Mouse (Mus musculus) lung, embryonic 14.5 days (tissue): ENCODE results near the gene Slc6a9. TPM values are rescaled to one million over a fixed set of nuclear protein-coding genes. Genes with fewer than 3 reads are reported as not detected.
A peak's percentile ranks its signal among the peaks of the same experiment; 100 is the strongest.

Experiments used
- ATAC-seq: fragments of 200-750 bp; cut with Nextera tagmentation; 2 replicates; pipeline ENCODE4 v1.8.0; 2017; ENCODE audit warnings: mild to moderate bottlenecking, moderate TSS enrichment, moderate library complexity; ENCODE audit not compliant: insufficient read depth
- DNase-seq: peaks from one replicate; pipeline ENCODE4 v3.0.0-alpha.2; 2015
- H3K27ac ChIP-seq: fragments of 300-500 bp; sonication (generic); 2 replicates; pipeline ENCODE4 v1.5.1; 2014; ENCODE audit warnings: low read depth, mild to moderate bottlenecking, moderate library complexity
- H3K27me3 ChIP-seq: fragments of 300-500 bp; sonication (generic); 2 replicates; pipeline ENCODE4 v1.6.1; 2014; ENCODE audit warnings: low read length, control low read depth; ENCODE audit not compliant: insufficient read depth
- H3K36me3 ChIP-seq: fragments of 300-500 bp; sonication (generic); 2 replicates; pipeline ENCODE4 v1.6.1; 2014; ENCODE audit warnings: control low read depth; ENCODE audit not compliant: insufficient read depth
- H3K4me1 ChIP-seq: fragments of 300-500 bp; sonication (generic); 2 replicates; pipeline ENCODE4 v1.6.1; 2014; ENCODE audit warnings: antibody characterized with exemption, control low read depth; ENCODE audit not compliant: insufficient read depth
- H3K4me2 ChIP-seq: fragments of 300-500 bp; sonication (generic); 2 replicates; pipeline ENCODE4 v1.6.1; 2014; ENCODE audit warnings: mild to moderate bottlenecking
- H3K4me3 ChIP-seq: fragments of 300-500 bp; sonication (generic); 2 replicates; pipeline ENCODE4 v1.5.1; 2014; ENCODE audit warnings: low read depth, low read length
- H3K9ac ChIP-seq: fragments of 300-500 bp; sonication (generic); 2 replicates; pipeline ENCODE4 v1.6.1; 2014
- H3K9me3 ChIP-seq: fragments of 300-500 bp; sonication (generic); 2 replicates; pipeline ENCODE4 v1.6.1; 2016; ENCODE audit warnings: low read depth, low read length, control low read depth
- CTCF ChIP-seq: IDR thresholded peaks from 2 replicates; pipeline ENCODE4 v1.5.1; 2016; ENCODE audit warnings: antibody characterized with exemption, low read depth
- WGBS: fragments of 180-500 bp; shearing (Covaris S2); extraction: QIAGEN DNeasy Blood & Tissue Kit; methylation state at CpG from one replicate; pipeline ENCODE4 v1.1.7; 2014; 5-methylcytosine and 5-hydroxymethylcytosine counted together
- polyA plus RNA-seq: library from polyadenylated mRNA; unstranded; fragments of >200 nt; fragmentation: Nextera tagmentation; extraction: Ambion mirVana; gene quantifications from 2 replicates; pipeline ENCODE4 v1.2.1, GENCODE M21; 2014

Slc6a9 gene
- polyA plus RNA-seq, 1 experiment from 2014 or later = 9.7 TPM

- H3K4me2 ChIP-seq = no peak overlapping the region
- H3K27me3 ChIP-seq = no peaks in the 10 kb centered on the region
- no peak for DNase-seq
- peaks cover 8% of the 10 kb centered on the region for H3K4me1 ChIP-seq
- no peak overlapping the region for H3K4me3 ChIP-seq
- no peak for TF ChIP-seq CTCF
- 90% methylated on average over 10 of the region's 10 CpGs for WGBS
- H3K27ac ChIP-seq = no peak overlapping the region
- peaks cover 35% of the 10 kb centered on the region for H3K36me3 ChIP-seq
- H3K9me3 ChIP-seq = no peaks in the 10 kb centered on the region
- H3K9ac ChIP-seq = no peak overlapping the region
- no peak for ATAC-seq
Observed at GRCm38 (mm10) chr4:117885093-117885492, 50.8 kb downstream of the Slc6a9 start.

- H3K4me3 ChIP-seq = peak overlapping the region; percentile 95
- ATAC-seq (no peak), DNase-seq (no peak)
- peak overlapping the region; percentile 97 for H3K4me2 ChIP-seq
- TF ChIP-seq CTCF = no peak
- peaks cover 8% of the 10 kb centered on the region for H3K4me1 ChIP-seq
- no peak overlapping the region; the same call in 1 of the 2 replicates for H3K9ac ChIP-seq
- H3K9me3 ChIP-seq = no peaks in the 10 kb centered on the region
- peaks cover 28% of the 10 kb centered on the region for H3K36me3 ChIP-seq
- WGBS = 78% methylated on average over 9 of the region's 9 CpGs
- no peaks in the 10 kb centered on the region for H3K27me3 ChIP-seq
- H3K27ac ChIP-seq = no peak overlapping the region
Observed at GRCm38 (mm10) chr4:117885994-117886393, 51.7 kb downstream of the Slc6a9 start.

- Histone ChIP-seq H3K4me2 (peak overlapping the region; percentile 97), H3K4me1 (peaks cover 8% of the 10 kb centered on the region), H3K27me3 (no peaks in the 10 kb centered on the region), H3K27ac (0 out of 2 replicates have a peak overlapping the region, but pooled peaks have one; percentile 30), H3K9me3 (no peaks in the 10 kb centered on the region), H3K4me3 (peak overlapping the region; percentile 95), H3K36me3 (peaks cover 26% of the 10 kb centered on the region), H3K9ac (peak overlapping the region; percentile 77)
- no peak for TF ChIP-seq CTCF
- DNase-seq (no peak), ATAC-seq (no peak)
- WGBS = 2% methylated on average over 24 of the region's 24 CpGs
Observed at GRCm38 (mm10) chr4:117886644-117887043, 52.3 kb downstream of the Slc6a9 start.

GRCm38 (mm10) chr4:117887133-117887532, 52.8 kb downstream of the Slc6a9 start, which contains the start of gene Atp6v0b:
TSS of gene Atp6v0b (minus strand) at chr4:117887333.
- WGBS = under 1% methylated on average over 37 of the region's 37 CpGs

GRCm38 (mm10) chr4:117887920-117888319, 53.6 kb downstream of the Slc6a9 start:
- no peak for ATAC-seq
- H3K4me3 ChIP-seq = peak overlapping the region; percentile 95; the same call in 1 of the 2 replicates

More at GRCm38 (mm10) chr4:117887133-117887532, 52.8 kb downstream of the Slc6a9 start, which contains the start of gene Atp6v0b:
- H3K27me3 ChIP-seq = no peaks in the 10 kb centered on the region
- 0 out of 2 replicates have a peak within 1 kb of the TSS, but pooled peaks have one; percentile 30 for H3K27ac ChIP-seq
- H3K4me2 ChIP-seq = peak within 1 kb of the TSS; percentile 97
- DNase-seq (peak; percentile 95), ATAC-seq (peak; percentile 85)
- H3K9ac ChIP-seq = peak within 1 kb of the TSS; percentile 77
- peaks cover 8% of the 10 kb centered on the region for H3K4me1 ChIP-seq
- TF ChIP-seq CTCF = no peak
- no peaks in the 10 kb centered on the region for H3K9me3 ChIP-seq
- peak within 1 kb of the TSS; percentile 95 for H3K4me3 ChIP-seq
- H3K36me3 ChIP-seq = peaks cover 26% of the 10 kb centered on the region

GRCm38 (mm10) chr4:117889471-117889870, 55.2 kb downstream of the Slc6a9 start:
- H3K27me3 ChIP-seq = no peaks in the 10 kb centered on the region
- H3K4me2 ChIP-seq = no peak overlapping the region
- H3K9ac ChIP-seq = no peak overlapping the region
- DNase-seq = no peak
- ATAC-seq = no peak
- no peak for TF ChIP-seq CTCF
- peaks cover 5% of the 10 kb centered on the region for H3K4me1 ChIP-seq
- H3K9me3 ChIP-seq = no peaks in the 10 kb centered on the region
- no peak overlapping the region for H3K4me3 ChIP-seq
- WGBS = 88% methylated on average over 15 of the region's 15 CpGs
- H3K27ac ChIP-seq = no peak overlapping the region
- H3K36me3 ChIP-seq = peaks cover 27% of the 10 kb centered on the region

More at GRCm38 (mm10) chr4:117887920-117888319, 53.6 kb downstream of the Slc6a9 start:
- Histone ChIP-seq H3K9me3 (no peaks in the 10 kb centered on the region), H3K36me3 (peaks cover 26% of the 10 kb centered on the region), H3K4me2 (no peak overlapping the region), H3K9ac (no peak overlapping the region), H3K27me3 (no peaks in the 10 kb centered on the region), H3K27ac (no peak overlapping the region), H3K4me1 (peaks cover 8% of the 10 kb centered on the region)
- no peak for DNase-seq
- 72% methylated on average over 2 of the region's 2 CpGs for WGBS
- no peak for TF ChIP-seq CTCF

GRCm38 (mm10) chr4:117890031-117890430, 55.7 kb downstream of the Slc6a9 start:
- TF ChIP-seq CTCF = no peak
- Histone ChIP-seq H3K4me1 (peaks cover 5% of the 10 kb centered on the region), H3K9me3 (no peaks in the 10 kb centered on the region), H3K27me3 (no peaks in the 10 kb centered on the region), H3K9ac (no peak overlapping the region), H3K27ac (no peak overlapping the region), H3K4me2 (no peak overlapping the region), H3K36me3 (peaks cover 26% of the 10 kb centered on the region), H3K4me3 (no peak overlapping the region)
- DNase-seq (no peak), ATAC-seq (no peak)
- 86% methylated on average over 14 of the region's 14 CpGs for WGBS
